Mouse (Mus musculus) forebrain, embryonic 14.5 days (tissue): ENCODE measurements around the gene Rab3il1. TPM values are rescaled to one million over a fixed set of nuclear protein-coding genes. Genes with fewer than 3 reads are reported as not detected.

ENCODE experiments used
- ATAC-seq: fragments of 200-750 bp; cut with Nextera tagmentation; 2 replicates; pipeline ENCODE4 v1.8.0; 2017; ENCODE audit warnings: mild to moderate bottlenecking, moderate library complexity
- DNase-seq: peaks from one replicate; pipeline ENCODE4 v3.0.0-alpha.2; 2015; ENCODE audit warnings: low spot score
- H3K27ac ChIP-seq: fragments of 300-500 bp; sonication (generic); 2 replicates; pipeline ENCODE4 v1.5.1; 2014; ENCODE audit warnings: low read depth, mild to moderate bottlenecking, control low read depth, low read length, moderate library complexity
- H3K27me3 ChIP-seq: fragments of 300-500 bp; sonication (generic); replicated peaks from 2 replicates; pipeline ENCODE4 v1.6.1; 2014; ENCODE audit warnings: low read length, control low read depth, mixed read lengths; ENCODE audit not compliant: control insufficient read depth, insufficient read depth
- H3K36me3 ChIP-seq: fragments of 300-500 bp; sonication (generic); 2 replicates; pipeline ENCODE4 v1.6.1; 2014; ENCODE audit warnings: low read length, control low read depth; ENCODE audit not compliant: control insufficient read depth, insufficient read depth
- H3K4me1 ChIP-seq: fragments of 300-500 bp; sonication (generic); 2 replicates; pipeline ENCODE4 v1.6.1; 2014; ENCODE audit warnings: antibody characterized with exemption, low read length, control low read depth; ENCODE audit not compliant: control insufficient read depth, insufficient read depth
- H3K4me2 ChIP-seq: fragments of 300-500 bp; sonication (generic); 2 replicates; pipeline ENCODE4 v1.6.1; 2014; ENCODE audit warnings: mild to moderate bottlenecking, control low read depth, low read length
- H3K4me3 ChIP-seq: fragments of 300-500 bp; sonication (generic); 2 replicates; pipeline ENCODE4 v1.5.1; 2014; ENCODE audit warnings: low read depth, low read length, control low read depth
- H3K9ac ChIP-seq: fragments of 300-500 bp; sonication (generic); 2 replicates; pipeline ENCODE4 v1.6.1; 2014; ENCODE audit warnings: mild to moderate bottlenecking, low read length, control low read depth, moderate library complexity
- H3K9me3 ChIP-seq: fragments of 300-500 bp; sonication (generic); replicated peaks from 2 replicates; pipeline ENCODE4 v1.6.1; 2016; ENCODE audit warnings: low read length, control low read depth, mixed read lengths; ENCODE audit not compliant: control insufficient read depth
- WGBS: fragments of 180-500 bp; shearing (Covaris S2); extraction: QIAGEN DNeasy Blood & Tissue Kit; methylation state at CpG from one replicate; pipeline ENCODE4 v1.1.7; 2014; 5-methylcytosine and 5-hydroxymethylcytosine counted together
- polyA plus RNA-seq: library from polyadenylated mRNA; unstranded; fragments of >200 nt; fragmentation: Nextera tagmentation; extraction: Ambion mirVana; gene quantifications from 2 replicates; pipeline ENCODE4 v1.2.1, GENCODE M21; 2014

Gene Rab3il1
- polyA plus RNA-seq, 1 experiment from 2014 or later: 20.6 TPM

DNA sequence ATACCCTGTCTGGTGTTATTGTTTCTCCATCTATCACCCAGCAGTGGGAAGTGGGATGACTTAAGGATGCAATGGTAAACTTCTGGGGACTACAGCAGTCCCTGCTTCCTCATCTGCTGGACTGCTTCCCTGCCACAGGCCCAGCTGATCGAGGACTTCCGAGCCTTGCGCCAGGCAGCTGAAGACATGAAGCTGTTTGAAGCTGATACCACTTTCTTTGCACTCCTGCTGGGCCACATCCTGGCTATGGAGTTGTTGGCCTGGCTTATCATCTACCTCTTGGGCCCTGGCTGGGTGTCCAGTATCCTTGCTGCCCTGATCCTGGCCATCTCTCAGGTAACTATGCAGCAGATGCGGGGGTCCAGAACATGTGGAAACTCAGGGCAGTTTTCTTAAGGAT lies 51.2 kb downstream of the Rab3il1 start:
- 99% methylated on average over 4 of the region's 4 CpGs for WGBS
- no peaks in the 10 kb centered on the region for H3K4me1 ChIP-seq

DNA sequence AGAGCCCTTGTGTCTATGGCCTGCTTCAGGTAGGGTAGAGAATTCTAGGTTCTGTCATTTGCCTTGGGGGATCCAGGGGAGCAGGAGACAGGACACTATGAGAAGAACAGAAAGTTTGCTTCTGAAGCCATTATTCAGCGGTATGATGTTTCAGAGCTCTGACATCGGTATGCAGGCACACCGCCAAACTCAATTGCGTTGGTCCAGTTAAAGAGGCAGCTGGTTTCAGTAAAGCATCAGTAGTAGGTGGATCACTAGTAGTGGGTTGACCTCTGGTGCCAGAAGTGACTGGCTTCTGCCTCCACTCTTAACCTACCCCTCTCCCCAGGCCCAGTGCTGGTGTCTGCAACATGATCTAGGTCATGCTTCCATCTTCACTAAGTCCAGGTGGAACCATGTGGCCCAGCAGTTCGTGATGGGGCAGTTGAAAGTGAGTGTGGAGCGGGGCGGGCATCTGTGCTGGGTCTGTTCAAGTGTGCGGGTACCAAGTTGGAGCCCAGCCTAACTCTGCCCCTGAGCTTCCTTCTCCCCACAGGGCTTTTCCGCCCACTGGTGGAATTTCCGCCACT lies 52.3 kb downstream of the Rab3il1 start:
- Histone ChIP-seq H3K27me3 (no peaks in the 10 kb centered on the region), H3K4me1 (no peaks in the 10 kb centered on the region), H3K4me3 (no peak overlapping the region), H3K9ac (no peak overlapping the region), H3K27ac (no peak overlapping the region), H3K9me3 (no peaks in the 10 kb centered on the region), H3K36me3 (no peaks in the 10 kb centered on the region), H3K4me2 (no peak overlapping the region)
- no peak for ATAC-seq
- DNase-seq: no peak
- WGBS: 97% methylated on average over 10 of the region's 10 CpGs

More for the DNA sequence above, 51.2 kb downstream of the Rab3il1 start:
- no peaks in the 10 kb centered on the region for H3K27me3 ChIP-seq
- no peak overlapping the region for H3K27ac ChIP-seq
- H3K9ac ChIP-seq: no peak overlapping the region
- no peak for ATAC-seq
- H3K4me2 ChIP-seq: no peak overlapping the region
- DNase-seq: no peak
- H3K9me3 ChIP-seq: no peaks in the 10 kb centered on the region
- no peaks in the 10 kb centered on the region for H3K36me3 ChIP-seq
- no peak overlapping the region for H3K4me3 ChIP-seq

DNA sequence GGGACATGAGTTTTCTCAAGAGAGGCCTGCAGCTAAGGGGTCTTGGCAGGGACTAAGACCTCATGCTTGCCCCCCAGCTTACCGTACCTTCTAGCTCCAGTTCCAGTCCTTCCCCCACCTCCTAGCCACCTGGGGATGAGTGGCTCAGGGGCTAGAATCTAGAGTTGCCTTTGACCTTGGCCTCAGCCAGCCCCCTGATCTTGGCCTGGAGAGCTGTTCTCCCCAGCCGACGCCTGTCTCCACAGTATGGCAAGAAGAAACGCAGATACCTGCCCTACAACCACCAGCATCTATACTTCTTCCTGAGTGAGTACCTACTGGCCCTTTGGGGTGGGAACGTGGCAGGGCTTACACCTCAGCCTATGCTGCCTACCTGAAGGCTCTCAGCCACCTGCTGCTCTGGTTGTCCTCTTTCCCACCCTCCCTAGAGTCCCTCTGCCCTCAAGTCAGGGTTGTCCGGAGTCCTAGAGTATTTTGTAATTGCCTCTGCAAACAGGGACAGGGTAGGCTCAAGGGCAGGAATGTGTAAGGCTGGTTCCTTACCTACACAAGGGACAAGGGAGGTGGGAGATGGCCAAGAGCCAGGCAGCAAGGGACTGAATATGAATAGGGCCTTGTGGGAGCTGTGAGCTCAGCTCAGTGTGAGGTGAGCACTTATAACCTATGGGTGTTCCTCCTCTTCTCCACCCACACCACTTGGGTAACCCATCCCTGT lies 53.0 kb downstream of the Rab3il1 start:
- ATAC-seq (no peak), DNase-seq (no peak)
- no peak overlapping the region for H3K27ac ChIP-seq
- H3K9me3 ChIP-seq: no peaks in the 10 kb centered on the region
- H3K4me3 ChIP-seq: no peak overlapping the region
- H3K36me3 ChIP-seq: no peaks in the 10 kb centered on the region
- H3K9ac ChIP-seq: no peak overlapping the region
- no peaks in the 10 kb centered on the region for H3K4me1 ChIP-seq
- H3K27me3 ChIP-seq: no peaks in the 10 kb centered on the region
- no peak overlapping the region for H3K4me2 ChIP-seq
- 91% methylated on average over 6 of the region's 6 CpGs for WGBS

DNA sequence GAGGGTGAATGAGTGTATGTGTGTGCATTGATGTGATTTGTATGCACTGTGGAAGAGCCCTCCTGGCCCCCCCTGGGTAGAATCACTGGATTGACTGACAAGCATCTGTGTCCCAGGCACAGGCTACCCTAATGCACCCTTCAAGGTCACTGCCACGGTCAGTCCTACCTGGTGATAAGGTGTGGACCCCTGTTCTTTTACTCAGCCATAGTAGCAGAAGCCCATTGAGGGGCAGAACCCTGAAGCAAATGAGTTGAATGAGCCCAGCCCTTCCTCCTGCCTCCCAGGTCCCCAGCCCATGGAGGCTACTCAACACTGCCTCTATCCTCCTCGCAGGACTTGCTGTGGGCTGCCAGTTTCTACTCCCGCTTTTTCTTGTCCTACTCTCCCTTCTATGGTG lies 53.8 kb downstream of the Rab3il1 start:
- Histone ChIP-seq H3K27me3 (no peaks in the 10 kb centered on the region), H3K4me1 (no peaks in the 10 kb centered on the region), H3K9me3 (no peaks in the 10 kb centered on the region), H3K36me3 (0 out of 2 replicates have a peak, but pooled peaks cover 3% of the 10 kb centered on the region), H3K4me3 (no peak overlapping the region), H3K27ac (no peak overlapping the region), H3K9ac (no peak overlapping the region), H3K4me2 (no peak overlapping the region)
- WGBS: 76% methylated on average over 3 of the region's 3 CpGs
- ATAC-seq (no peak), DNase-seq (no peak)

DNA sequence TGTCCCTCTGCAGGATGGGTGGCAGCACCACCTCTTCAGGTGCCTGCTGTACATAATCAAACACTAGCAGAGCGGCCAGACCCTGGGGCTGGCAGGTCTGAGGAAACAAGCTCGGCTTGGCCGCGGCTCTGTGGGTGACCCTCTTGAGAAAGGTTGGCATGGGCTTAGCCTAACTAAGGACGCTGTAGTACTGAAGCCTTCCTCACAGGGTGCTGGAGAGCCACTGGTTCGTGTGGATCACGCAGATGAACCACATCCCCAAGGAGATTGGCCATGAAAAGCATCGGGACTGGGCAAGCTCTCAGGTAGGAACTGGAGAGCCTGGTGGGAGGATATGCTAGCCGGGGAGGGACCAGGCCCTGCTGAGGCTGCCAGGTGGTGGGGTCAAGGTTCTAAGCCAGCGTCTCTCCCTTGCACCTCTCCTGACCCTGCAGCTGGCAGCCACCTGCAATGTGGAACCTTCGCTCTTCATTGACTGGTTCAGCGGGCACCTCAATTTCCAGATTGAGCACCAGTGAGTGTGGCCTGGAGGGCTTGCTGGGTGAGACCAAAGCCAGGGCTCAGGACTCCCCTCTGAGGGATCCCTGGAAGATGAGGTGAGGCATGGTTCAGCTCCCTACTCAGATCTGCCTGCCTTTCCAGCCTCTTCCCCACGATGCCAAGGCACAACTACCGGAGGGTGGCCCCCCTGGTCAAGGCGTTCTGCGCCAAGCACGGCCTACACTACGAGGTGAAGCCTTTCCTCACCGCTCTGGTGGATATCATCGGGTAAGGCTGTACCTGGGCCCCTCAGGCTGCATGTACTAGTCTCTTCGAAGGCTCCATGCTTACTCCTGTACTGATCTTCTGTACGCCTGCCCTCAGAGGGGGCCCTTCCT lies 54.6 kb downstream of the Rab3il1 start:
- no peaks in the 10 kb centered on the region for H3K27me3 ChIP-seq
- ATAC-seq (no peak), DNase-seq (no peak)
- 87% methylated on average over 22 of the region's 22 CpGs for WGBS
- H3K4me1 ChIP-seq: no peaks in the 10 kb centered on the region
- no peak overlapping the region for H3K27ac ChIP-seq
- no peak overlapping the region for H3K4me3 ChIP-seq
- no peaks in the 10 kb centered on the region for H3K9me3 ChIP-seq
- no peak overlapping the region for H3K4me2 ChIP-seq
- no peak overlapping the region for H3K9ac ChIP-seq
- peaks cover 7% of the 10 kb centered on the region for H3K36me3 ChIP-seq

DNA sequence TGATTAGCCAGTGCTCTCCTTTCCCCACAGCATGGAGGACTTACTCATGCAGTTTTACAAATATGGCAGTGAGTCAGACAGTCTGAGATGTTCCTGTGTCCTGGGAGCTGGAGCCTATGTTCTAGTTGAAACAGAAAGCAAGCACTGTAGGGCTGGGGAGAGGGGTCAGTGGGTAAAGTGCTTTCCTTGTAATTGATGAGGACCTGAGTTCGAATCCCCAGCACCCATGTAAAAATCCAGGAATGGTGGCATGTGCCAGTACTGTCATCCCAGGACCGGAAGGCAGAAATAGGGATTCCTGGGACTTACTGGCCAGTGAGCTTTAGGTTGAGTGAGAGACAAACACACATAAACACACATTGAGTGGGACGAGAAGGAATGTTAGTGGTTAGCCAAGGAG lies 55.2 kb downstream of the Rab3il1 start:
- H3K27me3 ChIP-seq: no peaks in the 10 kb centered on the region
- H3K4me2 ChIP-seq: no peak overlapping the region
- H3K4me3 ChIP-seq: no peak overlapping the region
- H3K27ac ChIP-seq: no peak overlapping the region
- H3K36me3 ChIP-seq: peaks cover 14% of the 10 kb centered on the region
- ATAC-seq (no peak), DNase-seq (no peak)
- no peaks in the 10 kb centered on the region for H3K9me3 ChIP-seq
- WGBS: 95% methylated on average over 3 of the region's 3 CpGs
- H3K9ac ChIP-seq: no peak overlapping the region
- no peaks in the 10 kb centered on the region for H3K4me1 ChIP-seq

DNA sequence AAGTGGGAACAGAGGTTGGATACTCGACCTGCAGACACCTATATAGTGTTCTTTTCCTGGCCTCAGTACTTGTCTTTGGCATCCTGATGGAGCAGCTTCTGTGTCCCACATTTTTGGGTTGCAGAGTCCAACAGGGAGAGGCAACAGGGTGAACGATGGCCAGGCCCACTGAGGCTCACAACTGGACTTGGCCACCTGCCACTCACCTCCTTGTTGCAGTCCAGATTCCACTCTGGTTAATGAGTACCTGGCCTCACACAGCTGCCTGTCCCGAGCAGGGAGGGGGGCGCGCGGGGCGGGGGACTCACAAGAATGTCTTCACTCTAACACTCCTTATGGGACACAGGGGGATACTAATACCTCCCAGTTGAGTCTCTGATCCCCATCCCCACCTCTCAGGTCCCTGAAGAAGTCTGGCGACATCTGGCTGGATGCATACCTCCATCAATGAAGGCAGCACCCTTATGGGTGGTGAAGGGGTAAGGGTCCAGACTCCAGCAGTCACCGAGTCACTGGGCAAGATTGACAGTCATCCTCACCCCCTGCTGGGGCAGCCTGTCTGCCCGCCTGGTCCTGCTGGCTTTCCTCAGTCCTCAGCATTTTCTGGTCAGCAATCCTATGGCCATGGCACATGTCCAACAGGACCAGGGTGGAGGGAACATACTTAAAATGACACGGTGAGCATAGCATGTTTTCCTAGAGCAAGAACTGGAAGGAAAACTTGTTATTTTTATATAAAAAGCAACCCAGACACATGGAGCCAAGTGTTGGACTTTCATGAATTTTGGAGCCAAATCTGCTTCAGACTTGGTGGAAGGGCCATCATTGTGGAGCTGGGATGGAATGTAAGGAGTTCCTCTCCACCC lies 56.2 kb downstream of the Rab3il1 start:
- H3K4me1 ChIP-seq: no peaks in the 10 kb centered on the region
- no peak for DNase-seq
- WGBS: 62% methylated on average over 11 of the region's 11 CpGs
- no peak overlapping the region for H3K4me2 ChIP-seq
- H3K4me3 ChIP-seq: no peak overlapping the region
- H3K9ac ChIP-seq: no peak overlapping the region
- no peak for ATAC-seq
- no peaks in the 10 kb centered on the region for H3K9me3 ChIP-seq
- H3K27ac ChIP-seq: no peak overlapping the region
- H3K27me3 ChIP-seq: no peaks in the 10 kb centered on the region
- H3K36me3 ChIP-seq: peaks cover 24% of the 10 kb centered on the region

DNA sequence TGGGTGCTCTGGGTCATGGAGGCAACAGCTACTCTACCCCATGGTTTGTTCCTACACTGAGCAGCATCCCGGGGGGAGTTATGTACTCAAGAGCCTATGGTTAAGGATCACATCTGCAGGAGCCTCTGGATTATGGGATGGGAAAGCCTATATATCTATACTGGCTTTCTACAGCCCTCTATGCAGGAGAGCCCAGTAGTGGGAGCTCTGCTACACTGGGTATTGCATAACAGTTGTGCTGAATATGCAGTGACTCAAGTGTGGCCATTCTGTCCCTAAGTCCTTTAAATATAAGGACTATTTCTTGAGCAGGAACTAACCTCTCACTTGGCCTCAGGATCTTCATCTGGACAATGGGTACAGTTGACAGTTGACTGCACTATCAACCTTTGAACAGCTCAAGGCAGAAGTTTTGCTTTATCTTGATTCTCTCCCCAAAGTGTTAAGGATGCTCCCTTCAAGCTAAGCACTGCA lies 56.9 kb downstream of the Rab3il1 start:
- no peaks in the 10 kb centered on the region for H3K4me1 ChIP-seq
- H3K9ac ChIP-seq: no peak overlapping the region
- no peak overlapping the region for H3K4me2 ChIP-seq
- H3K36me3 ChIP-seq: peaks cover 31% of the 10 kb centered on the region
- 91% methylated on average over 1 of the region's 1 CpGs for WGBS
- no peak overlapping the region for H3K4me3 ChIP-seq
- no peak overlapping the region for H3K27ac ChIP-seq
- no peaks in the 10 kb centered on the region for H3K27me3 ChIP-seq
- no peak for ATAC-seq
- no peaks in the 10 kb centered on the region for H3K9me3 ChIP-seq
- no peak for DNase-seq
